Mouse (Mus musculus): Measurements from ENCODE around the gene Fbxo36.

Fbxo36 gene

GRCm38 (mm10) chr1:84855756-84856155 is 16.1 kb downstream of the Fbxo36 start:
- no peak for DNase-seq (ENCODE audit: low spot score in 2 of 2)

GRCm38 (mm10) chr1:84859597-84859996 is 20.0 kb downstream of the Fbxo36 start:
- no peak for DNase-seq (ENCODE audit: low spot score in 2 of 2)

DNA sequence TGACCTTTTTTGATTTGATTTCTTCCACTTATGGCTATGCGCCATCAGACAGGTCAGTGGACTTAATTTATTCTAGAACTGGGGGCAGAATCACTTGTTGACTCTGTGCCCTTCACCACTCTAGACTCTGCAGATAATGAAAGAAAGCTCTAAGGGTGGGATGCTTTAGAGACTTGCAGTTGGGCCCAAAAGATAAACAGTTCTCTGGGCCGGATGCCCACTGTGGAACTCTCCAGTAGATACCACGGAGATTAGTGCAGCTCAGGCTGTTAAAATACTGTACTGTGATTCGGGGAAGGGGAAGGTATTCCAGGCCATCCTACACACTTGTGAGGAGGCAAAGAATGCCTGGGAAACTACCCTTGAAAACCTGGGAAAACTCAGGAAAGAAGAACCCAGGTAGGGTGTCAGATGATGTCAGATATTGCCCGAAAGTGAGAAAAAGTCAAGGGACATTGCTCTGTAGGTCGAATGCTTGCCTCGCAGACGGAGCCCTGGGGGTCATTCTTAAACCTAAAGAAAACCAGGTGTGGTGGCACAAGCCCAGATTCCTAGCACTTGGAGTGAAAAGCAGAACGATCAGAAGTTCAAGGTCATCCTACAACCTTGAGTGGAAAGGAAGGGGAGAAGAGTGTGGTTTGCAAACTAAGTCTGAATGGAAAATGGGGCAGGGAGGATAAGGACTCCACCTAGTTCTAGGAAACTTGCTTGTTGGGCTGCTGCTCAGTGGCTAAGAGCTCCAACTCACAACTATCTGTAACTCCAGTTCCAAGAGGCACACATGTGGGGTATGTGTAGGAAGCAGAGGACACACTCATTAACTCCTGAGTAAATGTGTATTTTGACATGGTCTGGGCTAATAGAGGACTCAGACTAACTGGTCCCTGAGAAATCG is 21.0 kb downstream of the Fbxo36 start:
- DNase-seq (ENCODE audit: low spot score in 2 of 2): no peak

- no peak for DNase-seq (ENCODE audit: low spot score in 2 of 2)
Observed at GRCm38 (mm10) chr1:84861255-84861630, 21.6 kb downstream of the Fbxo36 start.

DNA sequence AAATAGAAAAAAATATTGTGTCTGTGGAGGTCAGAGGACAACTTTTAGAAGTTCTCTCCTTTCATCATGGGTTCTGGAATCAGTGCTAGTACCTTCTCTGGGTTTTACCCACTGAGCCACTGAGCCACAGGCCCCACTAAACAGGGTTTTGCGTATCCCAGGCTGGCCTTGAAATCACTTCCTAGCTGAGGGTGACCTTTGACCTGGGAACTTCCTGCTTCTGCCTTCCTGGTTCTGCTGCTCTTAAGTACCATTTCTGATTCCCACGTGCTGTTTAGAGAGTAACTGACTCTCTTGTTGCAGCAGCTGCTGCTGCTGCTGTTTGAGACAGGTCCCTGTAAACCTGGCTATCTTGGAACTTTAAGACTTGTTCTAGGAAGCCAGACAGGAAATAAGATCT is 25.0 kb downstream of the Fbxo36 start:
- DNase-seq (ENCODE audit: low spot score in 2 of 2): no peak

GRCm38 (mm10) chr1:84866231-84866630 is 26.6 kb downstream of the Fbxo36 start:
- no peak for DNase-seq (ENCODE audit: low spot score in 2 of 2)

- DNase-seq (ENCODE audit: low spot score in 2 of 2): no peak
Observed at GRCm38 (mm10) chr1:84866706-84867230, 27.1 kb downstream of the Fbxo36 start.

GRCm38 (mm10) chr1:84868311-84868710 is 28.7 kb downstream of the Fbxo36 start:
- DNase-seq (ENCODE audit: low spot score in 2 of 2): no peak

DNA sequence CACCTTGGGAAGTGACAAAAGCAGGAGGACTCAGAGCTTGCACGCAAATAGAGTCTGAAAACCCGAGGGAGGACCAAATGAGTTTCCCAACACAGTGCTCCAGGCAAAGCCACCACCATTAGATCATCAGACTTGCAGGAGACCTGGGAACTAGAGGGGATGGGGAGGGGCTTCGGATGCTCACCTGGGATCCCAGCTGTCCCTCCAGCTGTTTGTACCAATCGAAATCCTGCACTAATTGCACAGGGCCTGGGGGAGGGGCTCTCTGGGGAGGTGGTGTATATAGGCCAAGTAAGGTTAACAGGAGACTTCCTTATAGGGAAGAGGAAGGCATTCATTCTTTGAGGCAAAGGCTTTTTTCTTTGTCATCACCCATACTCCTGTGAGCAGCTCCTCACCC is 29.2 kb downstream of the Fbxo36 start:
- DNase-seq (ENCODE audit: low spot score in 2 of 2): no peak

- DNase-seq (ENCODE audit: low spot score in 2 of 2): no peak
Observed at GRCm38 (mm10) chr1:84869498-84869897, 29.9 kb downstream of the Fbxo36 start.

DNA sequence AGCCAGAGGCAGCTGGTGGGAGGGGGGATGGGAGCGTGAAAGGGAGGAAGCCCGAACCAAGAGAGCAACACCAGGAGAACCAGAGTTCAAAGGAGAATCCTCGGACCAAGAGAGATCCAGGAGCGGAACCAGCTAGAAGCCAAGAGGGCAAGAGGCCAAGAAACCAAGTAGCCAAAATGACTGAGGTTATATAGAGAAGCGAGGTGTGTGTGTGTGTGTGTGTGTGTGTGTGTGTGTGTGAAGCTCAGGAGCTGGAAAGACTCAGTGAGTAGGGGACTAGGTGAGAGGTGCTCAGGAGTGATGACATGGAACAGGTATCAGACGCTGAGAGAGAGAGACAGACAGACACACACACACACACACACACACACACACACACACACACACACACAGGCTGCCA is 31.5 kb downstream of the Fbxo36 start:
- no peak for DNase-seq (ENCODE audit: low spot score in 2 of 2)

DNA sequence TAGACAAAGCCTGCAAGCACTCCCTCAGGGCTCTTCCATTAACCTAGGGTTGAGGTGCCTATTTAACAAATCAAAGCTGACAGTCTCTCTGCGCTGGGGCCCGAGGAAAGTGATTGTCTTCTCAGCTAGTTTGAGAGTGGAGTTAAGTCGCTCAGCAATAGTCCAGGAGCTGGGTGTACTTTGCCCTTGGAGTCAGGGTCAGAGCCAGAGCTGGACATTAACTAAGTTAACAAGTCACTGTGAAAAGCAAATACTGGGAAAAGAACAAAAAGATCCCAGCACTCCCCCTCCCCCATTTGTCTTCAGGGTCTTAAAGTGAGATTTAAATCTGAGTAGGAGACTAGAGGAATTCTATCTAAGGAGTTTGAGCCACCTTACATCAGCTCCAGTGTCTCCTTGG is 32.5 kb downstream of the Fbxo36 start:
- no peak for DNase-seq (ENCODE audit: low spot score in 2 of 2)

GRCm38 (mm10) chr1:84872939-84873338 is 33.3 kb downstream of the Fbxo36 start:
- no peak for DNase-seq (ENCODE audit: low spot score in 2 of 2)

DNA sequence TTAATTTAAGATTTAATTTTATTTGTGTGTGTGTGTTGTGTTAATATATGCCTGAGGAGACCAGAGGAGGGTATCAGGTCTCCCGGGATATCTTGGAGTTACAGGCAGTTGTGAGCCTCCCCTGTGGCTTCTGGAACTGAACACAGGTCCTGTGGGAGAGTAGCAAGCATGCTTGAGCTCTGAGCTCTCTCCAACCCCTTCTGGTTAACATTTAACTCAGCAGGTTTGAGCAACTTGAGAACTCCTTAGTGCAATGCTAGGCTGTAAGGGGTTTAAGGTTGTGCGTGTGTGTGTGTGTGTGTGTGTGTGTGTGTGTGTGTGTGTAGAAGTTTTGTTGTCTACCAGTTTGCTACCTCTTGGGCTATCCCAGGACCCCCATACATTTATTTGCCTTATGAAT is 37.9 kb downstream of the Fbxo36 start:
- no peak for DNase-seq (ENCODE audit: low spot score in 2 of 2)

- no peak for DNase-seq (ENCODE audit: low spot score in 2 of 2)
Observed at GRCm38 (mm10) chr1:84879571-84880120, 40.0 kb downstream of the Fbxo36 start.

GRCm38 (mm10) chr1:84881248-84882065 is 41.8 kb downstream of the Fbxo36 start:
- DNase-seq (ENCODE audit: low spot score in 2 of 2): peak; percentile 18 to 24

GRCm38 (mm10) chr1:84882066-84882532 is 42.5 kb downstream of the Fbxo36 start:
- no peak for DNase-seq (ENCODE audit: low spot score in 2 of 2)

GRCm38 (mm10) chr1:84882937-84883336 is 43.3 kb downstream of the Fbxo36 start:
- no peak for DNase-seq (ENCODE audit: low spot score in 2 of 2)

DNA sequence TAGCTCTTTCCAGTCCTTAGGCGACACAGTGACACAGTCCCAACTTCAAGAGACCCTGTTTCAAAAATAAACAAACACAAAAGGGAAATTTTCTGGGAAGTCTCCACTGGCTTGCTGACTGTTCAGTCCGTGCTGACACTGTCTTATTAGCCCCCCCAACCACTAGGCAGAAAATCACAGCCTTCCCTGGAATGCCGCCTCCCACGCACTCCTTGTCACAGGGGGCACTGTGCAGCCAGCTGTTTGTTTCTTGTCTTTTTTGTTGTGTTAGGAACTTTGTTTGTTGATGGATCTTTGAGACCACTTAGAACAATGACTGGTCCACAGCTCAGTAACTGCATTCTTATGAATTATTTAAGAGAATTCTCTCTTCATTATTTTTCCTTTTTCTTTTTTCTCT is 44.2 kb downstream of the Fbxo36 start:
- DNase-seq (ENCODE audit: low spot score in 2 of 2): no peak

DNA sequence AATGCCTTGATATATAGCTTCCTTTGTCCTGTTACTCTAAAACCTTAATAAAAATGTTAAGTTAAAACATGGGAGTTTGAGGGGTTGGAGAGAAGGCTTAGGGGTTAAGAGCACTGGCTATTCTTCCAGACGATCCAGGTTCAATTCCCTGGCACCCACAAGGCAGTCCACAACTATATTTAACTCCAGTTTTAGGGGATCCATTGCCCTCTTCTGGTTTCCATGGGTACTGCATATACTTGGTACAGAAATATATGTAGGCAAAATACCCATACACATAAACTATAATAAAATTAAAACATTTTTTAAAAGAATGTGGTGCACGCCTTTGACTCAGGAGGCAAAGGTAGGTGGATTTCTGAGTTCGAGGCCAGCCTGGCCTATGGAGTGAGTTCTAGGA is 45.5 kb downstream of the Fbxo36 start:
- no peak for DNase-seq (ENCODE audit: low spot score in 2 of 2)

- no peak for DNase-seq (ENCODE audit: low spot score in 2 of 2)
Observed at GRCm38 (mm10) chr1:84885921-84886320, 46.3 kb downstream of the Fbxo36 start.

GRCm38 (mm10) chr1:84889330-84890004 is 49.8 kb downstream of the Fbxo36 start:
- no peak for DNase-seq (ENCODE audit: low spot score in 2 of 2)
